Mouse (Mus musculus): ENCODE results near the gene Kcnq5.
"Not testable (repeated sequence)": the region's sequence is repeated elsewhere in the genome, so short reads cannot be mapped to it uniquely, and the experiment has no call there.

Kcnq5 gene

GRCm38 (mm10) chr1:21660840-21661239, 300.9 kb downstream of the Kcnq5 start:
- no peak for DNase-seq (ENCODE audit: extremely low spot score, low read depth, low spot score)

DNA sequence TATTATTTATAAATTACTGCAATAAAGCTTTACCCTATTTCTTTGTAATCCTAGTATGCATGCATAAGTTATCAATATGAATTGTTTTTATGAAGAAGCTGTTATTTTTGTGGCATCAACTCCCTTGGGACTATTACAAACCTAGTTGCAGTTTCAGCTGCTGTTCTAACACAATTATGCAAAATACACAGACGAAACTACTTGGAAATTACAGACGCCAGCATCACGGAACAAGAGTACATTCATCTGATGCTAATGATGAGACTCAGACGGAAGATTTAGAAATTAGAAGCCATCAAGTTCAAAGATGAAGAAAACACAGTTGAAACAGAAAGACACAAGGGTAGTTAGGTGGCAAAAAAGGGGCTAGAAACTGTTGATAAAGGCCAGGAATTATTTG, 310.9 kb downstream of the Kcnq5 start:
- no peak for DNase-seq (ENCODE audit: extremely low spot score, low read depth, low spot score)

DNA sequence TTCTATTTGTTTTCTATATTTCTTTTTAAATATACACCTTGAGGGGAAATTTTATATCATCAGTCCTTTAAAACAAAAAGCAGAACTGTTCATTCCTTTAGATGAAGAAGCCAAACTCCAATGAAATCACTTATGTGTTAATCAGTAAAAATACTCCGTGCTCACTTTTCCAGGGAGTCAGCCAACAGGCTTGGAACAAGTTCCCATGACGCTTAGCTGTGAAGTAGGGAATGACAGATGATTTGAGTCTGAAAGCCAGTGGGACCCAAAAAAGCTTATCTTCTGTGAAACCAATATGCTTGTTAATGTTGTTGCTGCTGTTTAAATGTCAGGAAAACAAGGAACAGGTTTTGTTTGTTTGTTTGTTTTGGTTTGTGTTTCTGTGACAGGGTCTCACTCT, 326.3 kb downstream of the Kcnq5 start:
- DNase-seq (ENCODE audit: extremely low spot score, low read depth, low spot score) = no peak

DNA sequence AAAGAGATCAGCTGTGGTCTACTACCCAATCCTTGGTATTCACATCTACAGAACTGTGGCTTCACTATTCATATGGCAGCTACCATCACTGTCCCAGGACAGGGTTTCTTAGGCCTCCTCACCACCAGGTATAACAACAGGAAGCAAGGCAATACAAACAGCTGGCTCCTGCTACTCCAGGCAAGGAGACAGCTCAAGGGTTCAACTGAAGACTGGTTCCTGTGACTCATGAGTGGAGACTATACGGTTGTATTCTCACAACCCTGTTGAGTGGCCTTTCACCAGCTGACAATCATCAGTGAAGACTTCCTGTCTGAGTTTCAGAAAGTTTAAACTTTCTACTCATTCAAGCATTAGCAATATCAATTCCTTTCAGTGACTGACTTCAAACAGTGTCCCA, 327.7 kb downstream of the Kcnq5 start:
- DNase-seq (ENCODE audit: extremely low spot score, low read depth, low spot score) = no peak

DNA sequence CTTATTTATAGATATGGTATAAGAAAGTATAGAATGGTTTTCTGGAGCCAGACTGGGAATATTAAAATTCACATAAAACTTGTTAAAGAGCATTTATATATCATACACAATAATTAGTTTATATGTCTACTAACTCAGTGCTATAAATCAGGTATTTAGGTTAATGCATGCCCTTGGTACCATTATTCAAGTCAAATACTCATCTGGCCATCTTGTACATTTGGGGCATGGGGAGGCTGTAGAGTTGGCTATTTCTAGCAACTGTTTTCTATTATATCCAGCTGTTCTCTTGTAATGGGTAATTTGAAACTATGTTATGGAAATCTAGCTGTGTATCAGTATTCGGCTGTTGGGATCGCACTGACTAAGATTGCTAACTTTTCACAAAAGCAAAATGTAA, 339.3 kb downstream of the Kcnq5 start:
- no peak for DNase-seq (ENCODE audit: extremely low spot score, low read depth, low spot score)

DNA sequence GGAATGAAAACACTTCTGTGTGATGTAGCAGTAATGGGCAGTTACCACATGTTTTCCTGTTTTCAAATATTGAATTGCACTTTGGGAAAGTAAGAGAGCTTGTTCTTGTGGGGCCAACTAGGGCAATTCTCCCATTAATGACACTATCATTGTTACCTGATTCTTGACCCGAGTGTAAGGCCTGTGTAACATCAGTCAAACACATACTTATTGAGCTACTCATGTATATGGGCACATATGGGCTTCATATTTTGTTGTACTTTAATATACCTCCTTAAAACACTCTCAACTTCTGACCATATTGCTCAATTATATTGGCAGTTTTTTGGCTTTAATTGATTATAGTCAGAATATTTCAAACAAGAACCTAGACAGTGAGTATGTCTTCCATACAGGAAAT, 339.7 kb downstream of the Kcnq5 start:
- DNase-seq (ENCODE audit: extremely low spot score, low read depth, low spot score) = no peak

DNA sequence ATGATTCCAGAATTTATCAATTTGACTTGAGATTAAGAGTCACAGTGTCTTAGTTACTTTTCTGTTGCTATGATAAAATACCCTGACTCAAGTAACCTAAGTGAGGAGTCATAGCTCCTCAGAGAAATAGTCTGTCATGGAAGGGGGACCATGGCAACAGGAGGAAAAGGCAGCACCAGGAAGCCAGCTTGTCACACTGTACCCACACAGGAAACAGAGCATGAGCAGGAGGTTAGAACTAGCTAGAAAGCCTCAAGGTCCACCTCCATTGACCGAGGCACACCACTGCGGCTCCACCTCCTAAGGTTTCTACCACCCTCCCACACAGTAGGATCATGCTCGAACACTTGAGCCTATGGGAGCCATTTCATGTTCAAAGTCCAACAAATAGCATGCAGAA, 343.0 kb downstream of the Kcnq5 start:
- no peak for DNase-seq (ENCODE audit: extremely low spot score, low read depth, low spot score)

DNA sequence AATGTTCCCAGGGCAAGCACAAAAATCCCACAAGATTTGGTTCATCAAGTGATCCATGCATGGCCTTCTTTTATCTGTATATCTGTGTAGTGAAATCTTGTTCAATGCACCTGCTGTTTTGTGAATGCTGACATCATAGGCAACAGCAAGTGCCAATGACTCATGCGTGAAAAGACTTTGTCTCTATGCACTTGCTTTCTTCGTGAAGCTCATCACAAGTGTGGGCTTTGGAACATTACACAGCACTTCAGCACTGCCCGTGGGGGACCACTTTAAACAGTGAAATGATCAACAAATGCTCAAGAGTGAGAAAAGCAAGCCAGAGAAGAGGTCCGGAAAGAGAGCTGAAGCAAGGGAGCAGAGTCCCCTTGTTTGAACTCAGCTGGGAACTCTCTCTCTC, 345.1 kb downstream of the Kcnq5 start:
- DNase-seq (ENCODE audit: extremely low spot score, low read depth, low spot score) = no peak

- no peak for DNase-seq (ENCODE audit: extremely low spot score, low read depth, low spot score)
Observed at GRCm38 (mm10) chr1:21613933-21614332, 347.8 kb downstream of the Kcnq5 start.

- DNase-seq (ENCODE audit: extremely low spot score, low read depth, low spot score) = no peak
Observed at GRCm38 (mm10) chr1:21604003-21604402, 357.7 kb downstream of the Kcnq5 start.

- DNase-seq (ENCODE audit: extremely low spot score, low read depth, low spot score) = no peak
Observed at GRCm38 (mm10) chr1:21602567-21602966, 359.2 kb downstream of the Kcnq5 start.

DNA sequence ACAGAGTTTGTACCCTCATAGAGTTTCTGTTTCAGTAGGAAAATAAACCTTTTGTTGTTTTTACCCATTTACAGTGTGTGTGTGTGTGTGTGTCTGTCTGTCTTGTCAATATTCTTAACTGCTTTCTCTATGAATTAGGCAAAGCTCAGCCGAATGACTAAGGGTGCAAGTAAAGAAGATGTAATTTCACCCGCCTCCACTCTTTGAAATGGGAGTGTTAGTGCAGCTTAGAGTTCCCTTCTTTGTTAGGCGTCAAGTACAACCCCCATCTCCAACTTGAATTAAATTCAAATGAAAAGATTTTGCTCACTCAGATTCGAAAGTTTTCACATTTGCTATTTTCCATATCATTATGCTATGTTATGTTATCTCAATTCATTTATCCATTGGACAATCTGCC, 361.1 kb downstream of the Kcnq5 start:
- no peak for DNase-seq (ENCODE audit: extremely low spot score, low read depth, low spot score)

DNA sequence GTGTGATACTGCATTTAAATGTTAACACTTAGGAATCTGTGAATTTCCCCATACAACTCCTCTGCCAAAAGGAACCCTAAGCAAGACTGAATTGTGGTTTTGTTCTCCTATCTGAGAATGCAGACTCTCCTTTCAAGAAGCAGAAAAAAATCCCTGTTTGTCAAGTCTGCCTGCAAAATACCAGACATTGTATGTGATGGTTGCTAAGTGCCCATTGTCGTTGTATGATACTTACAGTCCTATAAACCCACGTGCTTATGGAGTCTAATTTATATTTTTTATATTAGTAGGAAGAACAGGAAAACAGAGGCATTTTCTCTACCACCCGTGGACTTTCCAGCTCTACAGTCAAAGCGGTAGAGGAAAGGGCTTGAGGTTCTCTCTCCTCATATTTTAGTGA, 367.9 kb downstream of the Kcnq5 start:
- DNase-seq (ENCODE audit: extremely low spot score, low read depth, low spot score) = no peak

DNA sequence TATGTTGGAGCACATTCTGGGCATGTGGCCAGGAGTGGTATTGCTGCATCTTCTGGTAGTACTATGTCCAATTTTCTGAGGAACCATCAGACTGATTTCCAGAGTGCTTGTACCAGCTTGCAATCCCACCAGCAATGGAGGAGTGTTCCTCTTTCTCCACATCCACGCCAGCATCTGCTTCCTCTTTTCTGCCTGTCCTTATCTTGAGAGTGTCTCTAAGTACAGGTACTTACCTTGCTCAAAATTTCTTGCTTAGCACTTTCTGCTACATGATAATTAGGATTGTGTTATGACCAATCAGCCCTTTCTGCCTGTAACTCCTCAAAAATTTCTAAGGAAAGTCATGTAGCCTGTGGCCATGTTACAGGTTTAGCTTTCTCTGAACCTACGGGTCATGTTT, 394.3 kb downstream of the Kcnq5 start:
- not testable (repeated sequence) for DNase-seq (ENCODE audit: extremely low spot score, low read depth, low spot score)

DNA sequence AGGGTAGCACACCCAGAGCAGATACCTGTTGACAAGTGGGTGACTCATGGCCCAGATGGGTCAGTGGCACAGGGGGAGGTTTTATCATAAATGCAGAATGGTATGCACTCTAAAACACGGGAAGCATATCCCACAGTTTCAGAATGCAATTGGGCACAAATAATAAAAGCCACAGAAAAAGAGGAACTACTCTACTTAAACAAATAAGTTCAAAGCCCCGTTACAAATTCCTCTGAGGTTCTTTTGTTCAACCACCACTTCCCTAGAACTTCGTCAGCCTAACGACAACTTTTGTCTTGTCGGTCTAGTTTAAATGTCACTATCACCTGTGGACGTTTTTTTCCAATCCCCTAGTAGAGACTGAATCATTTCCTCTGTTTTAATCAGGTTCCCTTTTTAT, 407.1 kb downstream of the Kcnq5 start:
- DNase-seq (ENCODE audit: extremely low spot score, low read depth, low spot score) = no peak

DNA sequence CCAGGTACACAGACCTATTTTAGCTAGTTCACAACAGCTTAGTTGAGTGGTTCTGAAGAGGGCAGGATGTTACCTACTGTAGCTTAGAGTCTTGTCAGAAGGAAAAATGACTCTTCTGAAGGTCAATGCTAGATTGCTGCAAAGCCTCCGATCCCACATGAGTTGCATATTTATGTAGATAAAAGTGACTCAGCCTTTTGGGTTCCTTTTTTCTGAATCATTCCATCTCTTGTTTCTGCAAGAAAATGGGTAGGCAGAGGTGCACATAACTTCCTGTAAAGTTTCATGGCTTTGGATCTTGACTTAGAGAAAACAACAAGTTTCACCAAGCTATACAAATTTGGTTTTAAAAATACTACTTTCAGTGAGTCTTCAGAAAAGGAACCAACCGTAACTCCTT, 409.0 kb downstream of the Kcnq5 start:
- no peak for DNase-seq (ENCODE audit: extremely low spot score, low read depth, low spot score)

GRCm38 (mm10) chr1:21543909-21544308, 417.8 kb downstream of the Kcnq5 start:
- no peak for DNase-seq (ENCODE audit: extremely low spot score, low read depth, low spot score)

DNA sequence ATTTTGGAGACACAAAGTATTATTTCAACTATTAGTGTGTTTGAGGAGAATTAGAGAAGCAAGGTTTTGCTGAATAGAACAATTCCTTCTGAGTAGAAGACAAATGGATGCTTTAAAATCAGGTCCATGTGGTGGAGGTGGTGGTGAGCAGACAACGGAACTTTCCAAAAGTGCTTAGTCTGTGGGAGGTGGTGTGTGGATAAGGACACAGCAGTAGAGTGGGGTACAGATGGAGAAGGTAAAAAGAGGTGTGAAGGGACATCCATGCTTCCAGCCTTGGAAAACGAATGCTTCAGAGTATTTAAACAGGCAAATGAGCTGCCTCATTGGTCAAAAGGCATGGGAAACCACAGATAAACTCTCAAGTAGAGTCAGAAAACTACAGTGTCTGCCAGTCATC, 422.3 kb downstream of the Kcnq5 start:
- no peak for DNase-seq (ENCODE audit: extremely low spot score, low read depth, low spot score)

- no peak for DNase-seq (ENCODE audit: extremely low spot score, low read depth, low spot score)
Observed at GRCm38 (mm10) chr1:21530823-21531222, 430.9 kb downstream of the Kcnq5 start.

- no peak for DNase-seq (ENCODE audit: extremely low spot score, low read depth, low spot score)
Observed at GRCm38 (mm10) chr1:21521995-21522394, 439.7 kb downstream of the Kcnq5 start.

DNA sequence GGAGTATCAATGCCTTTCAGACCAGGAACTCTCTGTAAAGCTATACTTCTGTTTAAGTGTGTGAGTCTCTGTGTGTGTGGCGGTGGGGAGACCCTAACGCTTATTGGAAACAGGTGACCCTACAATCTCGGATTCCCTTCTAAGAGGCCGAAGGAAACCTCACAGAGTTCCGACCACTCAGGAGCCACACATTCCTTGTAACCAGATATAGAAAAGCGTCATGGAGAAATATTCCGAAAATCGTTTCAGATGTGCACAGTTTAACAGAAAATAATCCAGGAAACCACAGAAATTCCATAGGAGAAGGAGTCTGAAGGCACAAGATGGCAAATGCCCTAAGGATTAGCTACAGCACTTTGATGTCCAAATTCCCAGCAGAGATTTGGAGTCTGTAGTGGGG, 440.3 kb downstream of the Kcnq5 start:
- DNase-seq (ENCODE audit: extremely low spot score, low read depth, low spot score) = no peak

DNA sequence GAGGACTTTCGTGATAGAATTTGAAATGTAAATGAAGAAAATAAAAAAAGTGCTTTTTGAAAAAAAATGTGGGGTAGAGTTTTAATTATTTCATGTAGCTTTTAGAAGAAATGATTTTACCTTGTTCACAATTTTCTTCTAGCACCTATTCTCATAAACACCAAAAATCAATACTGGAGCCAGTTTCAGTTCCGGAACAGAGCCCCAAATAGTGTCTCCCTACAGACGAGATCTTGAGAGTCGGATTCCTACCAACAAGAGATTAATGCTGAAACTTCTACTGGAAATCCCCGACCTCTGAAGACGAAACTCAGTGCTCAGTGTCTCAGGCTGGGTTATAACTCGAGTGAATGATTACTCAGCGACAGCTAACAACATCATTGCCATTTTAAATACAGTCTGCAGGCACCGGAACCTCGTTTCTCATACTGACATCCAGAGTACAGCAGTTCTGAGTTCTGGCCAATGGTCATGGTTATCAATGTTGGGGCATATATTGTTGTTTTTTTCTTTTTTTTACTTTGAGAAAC, 441.6 kb downstream of the Kcnq5 start:
- DNase-seq (ENCODE audit: extremely low spot score, low read depth, low spot score) = no peak

- DNase-seq (ENCODE audit: extremely low spot score, low read depth, low spot score) = no peak
Observed at GRCm38 (mm10) chr1:21506665-21507064, 455.1 kb downstream of the Kcnq5 start.
